Mouse (Mus musculus): ENCODE data around the gene Zfp612.

- TF ChIP-seq EP300 (IDR thresholded peaks at IDR 0.05; ENCODE audit: insufficient read depth, low read depth, low read length) (no peak), POLR2A (IDR thresholded peaks at IDR 0.05; ENCODE audit: insufficient read depth, low read length) (no peak)
Measured at GRCm38 (mm10) chr8:110134236-110134635, 54.7 kb downstream of the Zfp612 start.

Data from ES-Bruce4 (cell line).